Mouse (Mus musculus): ENCODE measurements around the gene Fcho2. TPM values are rescaled to one million over a fixed set of nuclear protein-coding genes. Genes with fewer than 3 reads are reported as not detected.
A peak's percentile ranks its signal among the peaks of the same experiment; 100 is the strongest.

Fcho2 gene
- polyA plus RNA-seq, 1 experiment from 2014 or later, result 45.9 TPM

- DNase-seq (ENCODE audit: low spot score), result no peak
- H3K9me3 ChIP-seq (ENCODE audit: low read length), result no peaks in the 10 kb centered on the region
- H3K4me1 ChIP-seq (ENCODE audit: insufficient read depth, low read depth, low read length), result peaks cover 3% of the 10 kb centered on the region; the same call in 1 of the 2 replicates
- H3K4me2 ChIP-seq (replicated peaks; ENCODE audit: low read depth, low read length), result 0 out of 2 replicates have a peak overlapping the region, but pooled peaks have one; percentile 14
- no peak overlapping the region for H3K9ac ChIP-seq (replicated peaks; ENCODE audit: low read depth)
- 55% methylated on average over 4 of the region's 4 CpGs for WGBS
- no peak for ATAC-seq
- no peak overlapping the region for H3K27ac ChIP-seq (ENCODE audit: low read length)
- TF ChIP-seq CTCF (IDR thresholded peaks at IDR 0.05) (no peak), EP300 (IDR thresholded peaks at IDR 0.05) (no peak)
- H3K36me3 ChIP-seq (ENCODE audit: insufficient read depth, low read length), result no peaks in the 10 kb centered on the region
- H3K27me3 ChIP-seq (replicated peaks; ENCODE audit: insufficient read depth, low read length), result no peaks in the 10 kb centered on the region
- no peak overlapping the region for H3K4me3 ChIP-seq (ENCODE audit: low read depth, low read length)
Observed at GRCm38 (mm10) chr13:98812285-98812684, 3.0 kb downstream of the Fcho2 start.

- no peaks in the 10 kb centered on the region for H3K27me3 ChIP-seq (replicated peaks; ENCODE audit: insufficient read depth, low read length)
- H3K9ac ChIP-seq (replicated peaks; ENCODE audit: low read depth), result no peak overlapping the region
- no peaks in the 10 kb centered on the region for H3K9me3 ChIP-seq (ENCODE audit: low read length)
- H3K36me3 ChIP-seq (ENCODE audit: insufficient read depth, low read length), result no peaks in the 10 kb centered on the region
- DNase-seq (ENCODE audit: low spot score) (peak; percentile 74), ATAC-seq (no peak)
- H3K27ac ChIP-seq (ENCODE audit: low read length), result peak overlapping the region; percentile 39; the same call in 1 of the 2 replicates
- H3K4me1 ChIP-seq (ENCODE audit: insufficient read depth, low read depth, low read length), result no peaks in the 10 kb centered on the region; the same call in 1 of the 2 replicates
- no peak for TF ChIP-seq CTCF (IDR thresholded peaks at IDR 0.05)
- no peak for TF ChIP-seq EP300 (IDR thresholded peaks at IDR 0.05)
- 25% methylated on average over 6 of the region's 6 CpGs for WGBS
- no peak overlapping the region for H3K4me3 ChIP-seq (ENCODE audit: low read depth, low read length)
- H3K4me2 ChIP-seq (replicated peaks; ENCODE audit: low read depth, low read length), result no peak overlapping the region
Observed at GRCm38 (mm10) chr13:98810143-98810542, 5.1 kb downstream of the Fcho2 start.

- WGBS, result 85% methylated on average over 1 of the region's 1 CpGs
- Histone ChIP-seq H3K27me3 (replicated peaks; ENCODE audit: insufficient read depth, low read length) (no peaks in the 10 kb centered on the region), H3K27ac (ENCODE audit: low read length) (no peak overlapping the region), H3K4me1 (ENCODE audit: insufficient read depth, low read depth, low read length) (no peaks in the 10 kb centered on the region; the same call in 1 of the 2 replicates), H3K36me3 (ENCODE audit: insufficient read depth, low read length) (no peaks in the 10 kb centered on the region), H3K9me3 (ENCODE audit: low read length) (no peaks in the 10 kb centered on the region), H3K4me3 (ENCODE audit: low read depth, low read length) (no peak overlapping the region), H3K4me2 (replicated peaks; ENCODE audit: low read depth, low read length) (no peak overlapping the region), H3K9ac (replicated peaks; ENCODE audit: low read depth) (no peak overlapping the region)
- DNase-seq (ENCODE audit: low spot score), result no peak
- TF ChIP-seq EP300 (IDR thresholded peaks at IDR 0.05), result no peak
- TF ChIP-seq CTCF (IDR thresholded peaks at IDR 0.05), result 0 out of 2 replicates have a peak, but pooled peaks have one; percentile 18
- ATAC-seq, result no peak
Observed at GRCm38 (mm10) chr13:98809087-98809486, 6.2 kb downstream of the Fcho2 start.

GRCm38 (mm10) chr13:98804480-98804879 lies 10.8 kb downstream of the Fcho2 start:
- TF ChIP-seq CTCF (IDR thresholded peaks at IDR 0.05), result no peak
- no peak for TF ChIP-seq EP300 (IDR thresholded peaks at IDR 0.05)

GRCm38 (mm10) chr13:98803699-98804098 lies 11.6 kb downstream of the Fcho2 start:
- no peaks in the 10 kb centered on the region for H3K27me3 ChIP-seq (replicated peaks; ENCODE audit: insufficient read depth, low read length)
- no peak for ATAC-seq
- H3K4me1 ChIP-seq (ENCODE audit: insufficient read depth, low read depth, low read length), result no peaks in the 10 kb centered on the region
- H3K4me3 ChIP-seq (ENCODE audit: low read depth, low read length), result no peak overlapping the region
- H3K9me3 ChIP-seq (ENCODE audit: low read length), result peaks cover 7% of the 10 kb centered on the region; the same call in 1 of the 2 replicates
- no peak overlapping the region for H3K27ac ChIP-seq (ENCODE audit: low read length)
- 54% methylated on average over 4 of the region's 4 CpGs for WGBS
- no peak for TF ChIP-seq EP300 (IDR thresholded peaks at IDR 0.05)
- TF ChIP-seq CTCF (IDR thresholded peaks at IDR 0.05), result no peak
- H3K9ac ChIP-seq (replicated peaks; ENCODE audit: low read depth), result no peak overlapping the region
- peaks cover 12% of the 10 kb centered on the region; the same call in 1 of the 2 replicates for H3K36me3 ChIP-seq (ENCODE audit: insufficient read depth, low read length)
- DNase-seq (ENCODE audit: low spot score), result peak; percentile 53
- no peak overlapping the region for H3K4me2 ChIP-seq (replicated peaks; ENCODE audit: low read depth, low read length)

More at GRCm38 (mm10) chr13:98804480-98804879, 10.8 kb downstream of the Fcho2 start:
- 85% methylated on average over 1 of the region's 1 CpGs for WGBS
- DNase-seq (ENCODE audit: low spot score), result no peak
- Histone ChIP-seq H3K4me3 (ENCODE audit: low read depth, low read length) (no peak overlapping the region), H3K36me3 (ENCODE audit: insufficient read depth, low read length) (0 out of 2 replicates have a peak, but pooled peaks cover 12% of the 10 kb centered on the region), H3K27me3 (replicated peaks; ENCODE audit: insufficient read depth, low read length) (no peaks in the 10 kb centered on the region), H3K9me3 (ENCODE audit: low read length) (peaks cover 7% of the 10 kb centered on the region; the same call in 1 of the 2 replicates), H3K4me2 (replicated peaks; ENCODE audit: low read depth, low read length) (no peak overlapping the region), H3K9ac (replicated peaks; ENCODE audit: low read depth) (no peak overlapping the region), H3K27ac (ENCODE audit: low read length) (no peak overlapping the region), H3K4me1 (ENCODE audit: insufficient read depth, low read depth, low read length) (no peaks in the 10 kb centered on the region)
- no peak for ATAC-seq

GRCm38 (mm10) chr13:98802957-98803356 lies 12.3 kb downstream of the Fcho2 start:
- Histone ChIP-seq H3K27ac (ENCODE audit: low read length) (no peak overlapping the region), H3K4me1 (ENCODE audit: insufficient read depth, low read depth, low read length) (no peaks in the 10 kb centered on the region), H3K36me3 (ENCODE audit: insufficient read depth, low read length) (peaks cover 12% of the 10 kb centered on the region; the same call in 1 of the 2 replicates), H3K4me3 (ENCODE audit: low read depth, low read length) (no peak overlapping the region), H3K4me2 (replicated peaks; ENCODE audit: low read depth, low read length) (no peak overlapping the region), H3K9me3 (ENCODE audit: low read length) (peaks cover 7% of the 10 kb centered on the region; the same call in 1 of the 2 replicates), H3K27me3 (replicated peaks; ENCODE audit: insufficient read depth, low read length) (no peaks in the 10 kb centered on the region), H3K9ac (replicated peaks; ENCODE audit: low read depth) (no peak overlapping the region)
- no peak for TF ChIP-seq EP300 (IDR thresholded peaks at IDR 0.05)
- no peak for TF ChIP-seq CTCF (IDR thresholded peaks at IDR 0.05)
- no peak for DNase-seq (ENCODE audit: low spot score)
- peak; percentile 40; the same call in 1 of the 2 replicates for ATAC-seq
- WGBS, result 69% methylated on average over 3 of the region's 3 CpGs

All from lung, postnatal 0 days (tissue).